Mouse (Mus musculus) MEL (cell line): Measurements from ENCODE around the gene Col6a3. TPM values are rescaled to one million over a fixed set of nuclear protein-coding genes. Genes with fewer than 3 reads are reported as not detected.

Experiments
- DNase-seq: peaks from one replicate; pipeline ENCODE4 v3.0.0; 2011; ENCODE audit warnings: low read depth, low spot score
- H3K27ac ChIP-seq: 2 replicates; pipeline ENCODE4 v1.5.1; 2012; ENCODE audit warnings: low read depth, mild to moderate bottlenecking, control low read depth, low read length, moderate library complexity; ENCODE audit not compliant: control insufficient read depth
- H3K27me3 ChIP-seq, 2 experiments: fragments of 150-350 bp in 1 of 2; sonication (generic) in 1 of 2; 2 replicates each; pipeline ENCODE4 v1.6.1; 2012; ENCODE audit warnings: low read length in 2 of 2, mild to moderate bottlenecking in 2 of 2, improper control_type of control experiment in 1 of 2, moderate library complexity in 1 of 2; ENCODE audit not compliant: insufficient read depth in 2 of 2, control insufficient read depth in 1 of 2
- H3K36me3 ChIP-seq, 2 experiments: 2 replicates each; pipeline ENCODE4 v1.6.1; 2012 to 2014; ENCODE audit warnings: low read length in 2 of 2, improper control_type of control experiment in 1 of 2, inconsistent platforms in 1 of 2, mild to moderate bottlenecking in 1 of 2; ENCODE audit not compliant: insufficient read depth in 2 of 2, control insufficient read depth in 1 of 2
- H3K4me1 ChIP-seq, 2 experiments: fragments of 150-350 bp in 1 of 2; sonication (generic) in 1 of 2; 2 replicates each; pipeline ENCODE4 v1.6.1; 2012; ENCODE audit warnings: low read length in 2 of 2, improper control_type of control experiment in 1 of 2, mild to moderate bottlenecking in 1 of 2; ENCODE audit not compliant: insufficient read depth in 2 of 2, control insufficient read depth in 1 of 2
- H3K4me3 ChIP-seq, 2 experiments: fragments of 150-350 bp in 1 of 2; sonication (generic) in 1 of 2; 2 replicates each; pipeline ENCODE4 v1.5.1; 2012; ENCODE audit warnings: low read depth in 2 of 2, low read length in 2 of 2, mild to moderate bottlenecking in 2 of 2, moderate library complexity in 2 of 2, control low read depth in 1 of 2, improper control_type of control experiment in 1 of 2; ENCODE audit not compliant: control insufficient read depth in 1 of 2, insufficient read depth in 1 of 2
- H3K79me2 ChIP-seq: 2 replicates; pipeline ENCODE4 v1.6.1; 2012; ENCODE audit warnings: mild to moderate bottlenecking, low read length, moderate library complexity; ENCODE audit not compliant: control insufficient read depth, poor library complexity, insufficient read depth
- H3K9ac ChIP-seq: 2 replicates; pipeline ENCODE4 v1.6.1; 2012; ENCODE audit warnings: low read depth, mild to moderate bottlenecking, control low read depth, low read length, moderate library complexity; ENCODE audit not compliant: control insufficient read depth, poor library complexity, severe bottlenecking
- H3K9me3 ChIP-seq: fragments of 150-350 bp; sonication (generic); replicated peaks from 2 replicates; pipeline ENCODE4 v1.6.1; 2012; ENCODE audit warnings: mild to moderate bottlenecking, low read length, improper control_type of control experiment, moderate library complexity; ENCODE audit not compliant: insufficient read depth
- BHLHE40 ChIP-seq: IDR thresholded peaks from 2 replicates; pipeline ENCODE4 v1.6.1; 2012; ENCODE audit warnings: low read depth, mild to moderate bottlenecking, inconsistent platforms, low read length, improper control_type of control experiment, borderline replicate concordance
- E2F4 ChIP-seq: IDR thresholded peaks from 2 replicates; pipeline ENCODE4 v1.6.1; 2011; ENCODE audit warnings: low read depth, low read length, improper control_type of control experiment, borderline replicate concordance
- ELF1 ChIP-seq: IDR thresholded peaks from 2 replicates; pipeline ENCODE4 v1.6.1; 2014; ENCODE audit warnings: low read depth, mild to moderate bottlenecking, inconsistent platforms, low read length, improper control_type of control experiment, moderate library complexity
- EP300 ChIP-seq, 2 experiments: IDR thresholded peaks; 2 replicates each; pipeline ENCODE4 v1.6.1; 2011; ENCODE audit warnings: improper control_type of control experiment in 2 of 2, low read length in 2 of 2, low read depth in 1 of 2, mild to moderate bottlenecking in 1 of 2
- GABPA ChIP-seq: IDR thresholded peaks from 2 replicates; pipeline ENCODE4 v1.6.1; 2012; ENCODE audit warnings: low read depth, mild to moderate bottlenecking, inconsistent platforms, low read length, improper control_type of control experiment, moderate library complexity
- MAZ ChIP-seq: IDR thresholded peaks from 2 replicates; pipeline ENCODE4 v1.6.1; 2012; ENCODE audit warnings: low read depth, mild to moderate bottlenecking, inconsistent platforms, low read length, improper control_type of control experiment
- MEF2A ChIP-seq: IDR thresholded peaks from 2 replicates; pipeline ENCODE4 v1.6.1; 2014; ENCODE audit warnings: low read depth, mild to moderate bottlenecking, inconsistent platforms, low read length, improper control_type of control experiment; ENCODE audit not compliant: poor library complexity, insufficient replicate concordance, severe bottlenecking; ENCODE audit errors: extremely low read depth
- NELFE ChIP-seq: IDR thresholded peaks from 2 replicates; pipeline ENCODE4 v1.6.1; 2011; ENCODE audit warnings: low read depth, low read length, improper control_type of control experiment
- NRF1 ChIP-seq: IDR thresholded peaks from 2 replicates; pipeline ENCODE4 v1.6.1; 2014; ENCODE audit warnings: low read depth, mild to moderate bottlenecking, inconsistent platforms, low read length, improper control_type of control experiment, moderate library complexity; ENCODE audit not compliant: poor library complexity, insufficient read depth, severe bottlenecking
- POLR2A ChIP-seq, 2 experiments: IDR thresholded peaks; 2 replicates each; pipeline ENCODE4 v1.6.1; 2011 to 2012; ENCODE audit warnings: low read length in 2 of 2, mild to moderate bottlenecking in 2 of 2, control low read depth in 1 of 2, improper control_type of control experiment in 1 of 2, low read depth in 1 of 2, moderate library complexity in 1 of 2; ENCODE audit not compliant: control insufficient read depth in 1 of 2, insufficient read depth in 1 of 2, poor library complexity in 1 of 2
- POLR2AphosphoS2 ChIP-seq: IDR thresholded peaks from 2 replicates; pipeline ENCODE4 v1.6.1; 2011; ENCODE audit warnings: low read length, improper control_type of control experiment
- POLR2AphosphoS5 ChIP-seq: IDR thresholded peaks from 2 replicates; pipeline ENCODE4 v1.6.1; 2012; ENCODE audit warnings: low read depth, borderline replicate concordance, mild to moderate bottlenecking, inconsistent platforms, low read length, moderate library complexity, mixed read lengths
- SIN3A ChIP-seq: IDR thresholded peaks from 2 replicates; pipeline ENCODE4 v1.6.1; 2012; ENCODE audit warnings: low read length, improper control_type of control experiment, inconsistent platforms
- SMC3 ChIP-seq: IDR thresholded peaks from 2 replicates; pipeline ENCODE4 v1.6.1; 2011; ENCODE audit warnings: low read depth, low read length, improper control_type of control experiment
- TBP ChIP-seq: IDR thresholded peaks from 2 replicates; pipeline ENCODE4 v1.8.0; 2011; ENCODE audit warnings: low read depth, low read length, improper control_type of control experiment
- TCF12 ChIP-seq: IDR thresholded peaks from 2 replicates; pipeline ENCODE4 v1.6.1; 2014; ENCODE audit warnings: low read depth, mild to moderate bottlenecking, inconsistent platforms, low read length, improper control_type of control experiment, moderate library complexity
- USF2 ChIP-seq, 2 experiments: IDR thresholded peaks; 2 replicates each; pipeline ENCODE4 v1.6.1; 2011 to 2012; ENCODE audit warnings: improper control_type of control experiment in 2 of 2, low read length in 2 of 2, borderline replicate concordance in 1 of 2, inconsistent platforms in 1 of 2, low read depth in 1 of 2, mild to moderate bottlenecking in 1 of 2; ENCODE audit not compliant: insufficient read depth in 1 of 2
- ZMIZ1 ChIP-seq: IDR thresholded peaks from 2 replicates; pipeline ENCODE4 v1.6.1; 2012; ENCODE audit warnings: low read depth, mild to moderate bottlenecking, inconsistent platforms, low read length, improper control_type of control experiment, moderate library complexity
- polyA plus RNA-seq, 2 experiments: library from polyadenylated mRNA; stranded (reverse) in 1 of 2; unstranded in 1 of 2; fragments of >175 nt in 1 of 2; fragments of >200 nt in 1 of 2; gene quantifications; 2 replicates each; pipeline versions ENCODE4 v1.2.1 to v1.2.4; 2012; ENCODE audit warnings: low replicate concordance in 2 of 2, low read depth in 1 of 2; ENCODE audit not compliant: insufficient read length in 2 of 2, insufficient read depth in 1 of 2, missing spikeins in 1 of 2
- total RNA-seq: library from RNA; depleted of rRNA; stranded (reverse); fragments of 300-350 nt; gene quantifications from 2 replicates; pipeline ENCODE4 v1.2.3, GENCODE M21; 2012

Gene Col6a3
- total and polyA plus RNA-seq, 3 experiments: not detected

GRCm38 (mm10) chr1:90720610-90721241 is 123.0 kb downstream of the Col6a3 start:
- H3K27me3 ChIP-seq: no peaks in the 10 kb centered on the region

GRCm38 (mm10) chr1:90718826-90719550 is 124.8 kb downstream of the Col6a3 start:
- no peaks in the 10 kb centered on the region for H3K4me1 ChIP-seq
- no peaks in the 10 kb centered on the region for H3K79me2 ChIP-seq
- H3K4me3 ChIP-seq: no peak overlapping the region
- no peak for TF ChIP-seq MAZ
- no peak for TF ChIP-seq NRF1
- no peak for TF ChIP-seq BHLHE40
- H3K27ac ChIP-seq: no peak overlapping the region
- no peaks in the 10 kb centered on the region for H3K27me3 ChIP-seq
- H3K9me3 ChIP-seq: no peaks in the 10 kb centered on the region
- H3K36me3 ChIP-seq: no peaks in the 10 kb centered on the region
- DNase-seq: no peak
- H3K9ac ChIP-seq: no peak overlapping the region

More at GRCm38 (mm10) chr1:90720610-90721241, 123.0 kb downstream of the Col6a3 start:
- no peaks in the 10 kb centered on the region for H3K4me1 ChIP-seq
- no peaks in the 10 kb centered on the region for H3K79me2 ChIP-seq
- no peak for DNase-seq
- no peaks in the 10 kb centered on the region for H3K9me3 ChIP-seq
- TF ChIP-seq POLR2AphosphoS2 (no peak), ZMIZ1 (no peak), TCF12 (no peak), USF2 (IDR thresholded peaks at IDR 0.05; ENCODE audit: borderline replicate concordance in 1 of 2, insufficient read depth in 1 of 2, low read depth in 1 of 2, low read length in 2 of 2) (no peak), ELF1 (no peak), E2F4 (no peak), POLR2A (IDR thresholded peaks at IDR 0.05; ENCODE audit: control insufficient read depth in 1 of 2, insufficient read depth in 1 of 2, low read depth in 1 of 2, low read length in 2 of 2, poor library complexity in 1 of 2) (no peak), NELFE (no peak), GABPA (no peak)
- H3K9ac ChIP-seq: no peak overlapping the region
- H3K27ac ChIP-seq: no peak overlapping the region
- H3K4me3 ChIP-seq: no peak overlapping the region
- H3K36me3 ChIP-seq: no peaks in the 10 kb centered on the region

- Histone ChIP-seq H3K27ac (no peak overlapping the region), H3K9me3 (no peaks in the 10 kb centered on the region), H3K79me2 (no peaks in the 10 kb centered on the region), H3K36me3 (no peaks in the 10 kb centered on the region), H3K9ac (no peak overlapping the region), H3K27me3 (no peaks in the 10 kb centered on the region), H3K4me3 (no peak overlapping the region), H3K4me1 (no peaks in the 10 kb centered on the region)
- no peak for DNase-seq
- TF ChIP-seq POLR2AphosphoS2: no peak
- no peak for TF ChIP-seq POLR2AphosphoS5
- no peak for TF ChIP-seq MEF2A
- no peak for TF ChIP-seq SIN3A
- TF ChIP-seq EP300 (IDR thresholded peaks at IDR 0.05; ENCODE audit: low read depth in 1 of 2, low read length in 2 of 2): no peak
- TF ChIP-seq NELFE: no peak
- no peak for TF ChIP-seq SMC3
- TF ChIP-seq TBP: no peak
Observed at GRCm38 (mm10) chr1:90716258-90716657, 127.5 kb downstream of the Col6a3 start.
